10 mouse cellular contexts compared by ENCODE assay signal in genomic region chr13:56755871-56756270, GRCm38 (mm10). TPM values are rescaled to one million over a fixed set of nuclear protein-coding genes. Genes with fewer than 3 reads are reported as not detected.
DNase-seq lines count a peak whose midpoint lies in the region; ATAC-seq and TF ChIP-seq lines count a peak whose summit lies in the region.
"Had no signal": no experiment of that assay in that cellular context is flagged by ENCODE, and none has a peak within 500 bp of the region (broad histone marks: within the 10 kb centered on the region; RNA-seq: fewer than 3 reads in every experiment).

No protein-coding gene starts in this region.

- no peaks in the 10 kb centered on the region for H3K9me3 ChIP-seq in limb, embryonic 11.5 days (ENCODE audit: control insufficient read depth, low read length)
- no peaks in the 10 kb centered on the region for H3K9me3 ChIP-seq in limb, embryonic 10.5 days (replicated peaks)
- H3K9me3 ChIP-seq in liver, embryonic 13.5 days (replicated peaks) = no peaks in the 10 kb centered on the region
- H3K9me3 ChIP-seq in forebrain, embryonic 11.5 days (ENCODE audit: control insufficient read depth, low read length) = no peaks in the 10 kb centered on the region
- H3K9me3 ChIP-seq in midbrain, embryonic 10.5 days (replicated peaks) = no peaks in the 10 kb centered on the region

- 0 out of 2 replicates have a peak, but pooled peaks have one; percentile 47 for TF ChIP-seq CTCF in thymus, adult 2 months (IDR thresholded peaks at IDR 0.05; ENCODE audit: borderline replicate concordance, control insufficient read depth, extremely low read depth, insufficient read depth, low read length, poor library complexity)
- TF ChIP-seq CTCF in cerebellum, adult 2 months (IDR thresholded peaks at IDR 0.05; ENCODE audit: borderline replicate concordance, insufficient read depth, low read depth, low read length) = no peak

- H3K27me3 ChIP-seq in limb, embryonic 11.5 days (ENCODE audit: control insufficient read depth, insufficient read depth, low read length) = peaks cover 37% of the 10 kb centered on the region
- peaks cover 83% of the 10 kb centered on the region for H3K27me3 ChIP-seq in limb, embryonic 10.5 days (ENCODE audit: low read depth, poor library complexity, severe bottlenecking)
- H3K27me3 ChIP-seq in liver, embryonic 13.5 days = peaks cover 64% of the 10 kb centered on the region
- peaks cover 18% of the 10 kb centered on the region for H3K27me3 ChIP-seq in thymus, adult 2 months (ENCODE audit: control insufficient read depth, insufficient read depth, low read length)
- H3K27me3 ChIP-seq in forebrain, embryonic 11.5 days (ENCODE audit: control insufficient read depth, insufficient read depth, low read length) = peaks cover 33% of the 10 kb centered on the region
- H3K27me3 ChIP-seq in cerebellum, adult 2 months (ENCODE audit: control insufficient read depth, insufficient read depth, low read length) = peaks cover 2% of the 10 kb centered on the region; the same call in 1 of the 2 replicates
- H3K27me3 ChIP-seq in midbrain, embryonic 10.5 days (ENCODE audit: low read depth, poor library complexity, severe bottlenecking) = peaks cover 82% of the 10 kb centered on the region

- H3K36me3 ChIP-seq in limb, embryonic 11.5 days (ENCODE audit: control insufficient read depth, insufficient read depth, low read length) = no peaks in the 10 kb centered on the region
- H3K36me3 ChIP-seq in limb, embryonic 10.5 days = no peaks in the 10 kb centered on the region
- no peaks in the 10 kb centered on the region for H3K36me3 ChIP-seq in liver, embryonic 13.5 days
- H3K36me3 ChIP-seq in thymus, adult 2 months (ENCODE audit: control insufficient read depth, insufficient read depth, low read length) = no peaks in the 10 kb centered on the region
- H3K36me3 ChIP-seq in forebrain, embryonic 11.5 days (ENCODE audit: control insufficient read depth, insufficient read depth, low read length) = no peaks in the 10 kb centered on the region
- no peaks in the 10 kb centered on the region for H3K36me3 ChIP-seq in midbrain, embryonic 10.5 days

- peaks cover 11% of the 10 kb centered on the region for H3K4me1 ChIP-seq in limb, embryonic 11.5 days (ENCODE audit: control insufficient read depth, insufficient read depth, low read length)
- peaks cover 30% of the 10 kb centered on the region for H3K4me1 ChIP-seq in limb, embryonic 10.5 days
- peaks cover 12% of the 10 kb centered on the region for H3K4me1 ChIP-seq in liver, embryonic 13.5 days (replicated peaks)
- peaks cover 20% of the 10 kb centered on the region for H3K4me1 ChIP-seq in thymus, adult 2 months (replicated peaks; ENCODE audit: control insufficient read depth, insufficient read depth, low read length)
- peaks cover 12% of the 10 kb centered on the region for H3K4me1 ChIP-seq in forebrain, embryonic 11.5 days (replicated peaks; ENCODE audit: control insufficient read depth, insufficient read depth, low read length)
- H3K4me1 ChIP-seq in cerebellum, adult 2 months (ENCODE audit: control insufficient read depth, insufficient read depth, low read length) = no peaks in the 10 kb centered on the region
- peaks cover 33% of the 10 kb centered on the region for H3K4me1 ChIP-seq in midbrain, embryonic 10.5 days

- peak; percentile 50 for DNase-seq in limb, embryonic 11.5 days (ENCODE audit: low spot score)
- no peak for DNase-seq in limb, embryonic 10.5 days (ENCODE audit: low spot score)
- DNase-seq in adrenal gland, postnatal 25 days = peak; percentile 66
- DNase-seq in liver, embryonic 13.5 days = no peak
- peak; percentile 71 for DNase-seq in thymus, adult 2 months
- DNase-seq in forebrain, embryonic 11.5 days (ENCODE audit: low spot score) = no peak
- DNase-seq in cerebellum, adult 2 months = no peak
- no peak for DNase-seq in midbrain, embryonic 10.5 days (ENCODE audit: low spot score)

- no peak overlapping the region for H3K9ac ChIP-seq in limb, embryonic 11.5 days (ENCODE audit: low read length)
- no peak overlapping the region for H3K9ac ChIP-seq in liver, embryonic 13.5 days
- H3K9ac ChIP-seq in forebrain, embryonic 11.5 days (ENCODE audit: low read length) = no peak overlapping the region

- no peak for TF ChIP-seq POLR2A in thymus, adult 2 months (IDR thresholded peaks at IDR 0.05; ENCODE audit: control insufficient read depth, extremely low read depth, insufficient read depth, low read length, poor library complexity)
- TF ChIP-seq POLR2A in cerebellum, adult 2 months (IDR thresholded peaks at IDR 0.05; ENCODE audit: borderline replicate concordance, insufficient read depth, low read length) = no peak

- WGBS in limb, embryonic 11.5 days = 59% methylated on average over 6 of the region's 6 CpGs
- WGBS in limb, embryonic 10.5 days = 65% methylated on average over 6 of the region's 6 CpGs
- 46% methylated on average over 6 of the region's 6 CpGs for WGBS in liver, embryonic 13.5 days (ENCODE audit: insufficient replicate concordance)
- 68% methylated on average over 6 of the region's 6 CpGs for WGBS in thymus, adult 2 months
- WGBS in forebrain, embryonic 11.5 days = 55% methylated on average over 6 of the region's 6 CpGs
- 65% methylated on average over 6 of the region's 6 CpGs for WGBS in cerebellum, adult 2 months
- WGBS in midbrain, embryonic 10.5 days = 66% methylated on average over 6 of the region's 6 CpGs

- H3K4me3 ChIP-seq in limb, embryonic 11.5 days (ENCODE audit: low read depth, low read length) = no peak overlapping the region
- no peak overlapping the region for H3K4me3 ChIP-seq in limb, embryonic 10.5 days
- no peak overlapping the region for H3K4me3 ChIP-seq in liver, embryonic 13.5 days (replicated peaks)
- no peak overlapping the region for H3K4me3 ChIP-seq in thymus, adult 2 months (ENCODE audit: control insufficient read depth, insufficient read depth, low read length)
- H3K4me3 ChIP-seq in forebrain, embryonic 11.5 days (ENCODE audit: low read depth, low read length) = no peak overlapping the region
- H3K4me3 ChIP-seq in cerebellum, adult 2 months (replicated peaks; ENCODE audit: insufficient read depth, low read depth, low read length) = no peak overlapping the region
- no peak overlapping the region for H3K4me3 ChIP-seq in midbrain, embryonic 10.5 days

- H3K4me2 ChIP-seq in limb, embryonic 11.5 days (ENCODE audit: low read depth, severe bottlenecking) = no peak overlapping the region
- H3K4me2 ChIP-seq in liver, embryonic 13.5 days = no peak overlapping the region
- no peak overlapping the region for H3K4me2 ChIP-seq in forebrain, embryonic 11.5 days (ENCODE audit: low read depth, low read length, severe bottlenecking)

- ATAC-seq in limb, embryonic 11.5 days (ENCODE audit: insufficient number of reproducible peaks, low FRiP score, low TSS enrichment, low read depth) = no peak
- peak; percentile 14; the same call in 1 of the 2 replicates for ATAC-seq in liver, embryonic 13.5 days (ENCODE audit: low read depth)
- ATAC-seq in forebrain, embryonic 11.5 days (replicated peaks; ENCODE audit: low FRiP score) = no peak

- H3K27ac ChIP-seq in limb, embryonic 11.5 days (replicated peaks; ENCODE audit: low read depth, low read length) = no peak overlapping the region
- H3K27ac ChIP-seq in limb, embryonic 10.5 days = no peak overlapping the region
- no peak overlapping the region for H3K27ac ChIP-seq in liver, embryonic 13.5 days
- H3K27ac ChIP-seq in thymus, adult 2 months (ENCODE audit: control insufficient read depth, insufficient read depth, low read length) = no peak overlapping the region
- no peak overlapping the region for H3K27ac ChIP-seq in forebrain, embryonic 11.5 days (ENCODE audit: low read depth, low read length)
- no peak overlapping the region for H3K27ac ChIP-seq in cerebellum, adult 2 months (ENCODE audit: insufficient read depth, low read length)
- H3K27ac ChIP-seq in midbrain, embryonic 10.5 days (replicated peaks) = no peak overlapping the region

RNA-seq across cellular contexts. Expression of gene Gm45623, which starts 2.2 kb away (rescaled TPM):
- polyA plus RNA-seq in limb, embryonic 11.5 days (2014; fragmentation: Nextera tagmentation; extraction: Ambion mirVana) = not detected in 2 replicates
- not detected in 2 replicates for polyA plus RNA-seq in limb, embryonic 10.5 days (2016; fragmentation: Nextera tagmentation; extraction: Ambion mirVana)
- total RNA-seq in adrenal gland, postnatal 25 days (2021) = not detected in 2 replicates
- polyA plus RNA-seq in liver, embryonic 13.5 days (2015; fragmentation: Nextera tagmentation; extraction: Ambion mirVana) = not detected in 2 replicates
- polyA plus RNA-seq in thymus, adult 2 months (2012; rRNA removed) = 0.17 TPM in 1 of 2 replicates, not detected in the other
- not detected in 2 replicates for polyA plus RNA-seq in forebrain, embryonic 11.5 days (2014; fragmentation: Nextera tagmentation; extraction: Ambion mirVana)
- polyA plus RNA-seq in cerebellum, adult 2 months (2012; rRNA removed) = 1.3 and 1.6 TPM in 2 replicates
- polyA plus RNA-seq in midbrain, embryonic 10.5 days (2016; fragmentation: Nextera tagmentation; extraction: Ambion mirVana) = not detected in 2 replicates
- total RNA-seq: hematopoietic stem cell, adult 5-6 weeks; neutrophil, adult 5-6 weeks had no signal

RNA-seq across cellular contexts. Expression of gene Smad5, which starts 53.1 kb away (rescaled TPM):
- 67.3 and 71.1 TPM in 2 replicates for polyA plus RNA-seq in limb, embryonic 11.5 days (2014; fragmentation: Nextera tagmentation; extraction: Ambion mirVana)
- 42.1 and 52.3 TPM in 2 replicates for polyA plus RNA-seq in limb, embryonic 10.5 days (2016; fragmentation: Nextera tagmentation; extraction: Ambion mirVana)
- total RNA-seq in adrenal gland, postnatal 25 days (2021) = 55.5 and 75.5 TPM in 2 replicates
- polyA plus RNA-seq in liver, embryonic 13.5 days (2015; fragmentation: Nextera tagmentation; extraction: Ambion mirVana) = 3.7 and 5.3 TPM in 2 replicates
- 42.1 and 45.6 TPM in 2 replicates for polyA plus RNA-seq in thymus, adult 2 months (2012; rRNA removed)
- 49.7 and 51.8 TPM in 2 replicates for polyA plus RNA-seq in forebrain, embryonic 11.5 days (2014; fragmentation: Nextera tagmentation; extraction: Ambion mirVana)
- polyA plus RNA-seq in cerebellum, adult 2 months (2012; rRNA removed) = 21.4 and 22.4 TPM in 2 replicates
- 30.6 and 35.9 TPM in 2 replicates for polyA plus RNA-seq in midbrain, embryonic 10.5 days (2016; fragmentation: Nextera tagmentation; extraction: Ambion mirVana)

Comparison
In these comparisons a context has a peak if more than half of its experiments do, and no peak if none do; other contexts are left out.
1. DNase-seq: peak in limb, embryonic 11.5 days (single experiment), adrenal gland, postnatal 25 days (single experiment) and thymus, adult 2 months (single experiment); none in limb, embryonic 10.5 days (single experiment), liver, embryonic 13.5 days (single experiment), forebrain, embryonic 11.5 days (single experiment), cerebellum, adult 2 months (0 of 2) and midbrain, embryonic 10.5 days (single experiment).